Mouse (Mus musculus) T-cell, adult 2 months (primary cell): ENCODE measurements around the gene Pphln1.

ENCODE experiments used
- DNase-seq: peaks from one replicate; pipeline ENCODE4 v3.0.0; 2022; ENCODE audit warnings: low spot score

Pphln1 gene

DNA sequence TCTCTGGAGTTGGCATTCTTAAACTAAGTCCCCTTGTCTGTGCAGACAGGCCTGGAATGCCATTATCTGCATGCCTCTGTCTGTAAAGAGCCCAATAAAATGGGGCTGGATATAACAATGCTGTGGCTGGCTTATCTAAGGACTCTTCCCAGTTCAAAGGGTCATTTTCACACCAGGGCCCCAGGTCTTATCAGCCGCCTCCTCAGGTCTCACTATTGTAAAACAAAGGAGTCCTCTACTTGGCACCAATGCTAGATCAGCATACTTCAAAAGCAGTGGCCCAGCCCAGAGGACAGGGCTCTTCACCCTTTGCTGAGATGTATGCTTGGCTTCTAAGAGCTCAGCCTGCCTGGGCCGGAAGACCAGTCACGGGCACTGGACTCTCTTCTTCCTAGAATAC lies 141.3 kb downstream of the Pphln1 start:
- no peak for DNase-seq
